Mouse (Mus musculus): ENCODE measurements at regions not wholly inside any gene's neighbourhood (a gene's known extent, or its start where the extent isn't known, plus 50 kb on each side); places are given as distances from the start of the nearest gene placed in this dataset.

GRCm38 (mm10) chr3:144078198-144078935 is 126.7 kb downstream of the Lmo4 start:
- CTCF ChIA-PET: no interaction called here

GRCm38 (mm10) chr3:144069979-144070540 is 135.0 kb downstream of the Lmo4 start:
- CTCF ChIA-PET: no interaction called here

DNA sequence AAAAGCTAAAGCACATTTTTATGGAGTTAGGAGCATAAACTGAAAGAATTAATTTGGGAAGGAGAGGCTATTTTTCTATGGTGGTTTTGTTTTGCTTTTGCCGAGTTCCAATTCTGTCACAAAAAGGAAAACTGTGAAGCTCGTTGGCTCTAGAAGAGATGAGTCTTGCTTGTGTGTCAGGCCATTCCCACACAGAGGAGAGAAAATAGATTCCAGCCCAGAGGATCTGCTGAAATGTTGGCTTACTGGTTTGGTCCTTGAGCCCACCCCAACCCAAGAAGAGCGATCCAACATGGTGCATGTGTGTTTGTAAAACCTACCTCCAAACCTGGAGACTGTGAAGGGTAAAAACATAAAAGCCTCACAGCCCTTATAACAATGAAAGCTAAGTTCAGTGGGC is 138.0 kb downstream of the Lmo4 start:
- CTCF ChIA-PET: no interaction called here

DNA sequence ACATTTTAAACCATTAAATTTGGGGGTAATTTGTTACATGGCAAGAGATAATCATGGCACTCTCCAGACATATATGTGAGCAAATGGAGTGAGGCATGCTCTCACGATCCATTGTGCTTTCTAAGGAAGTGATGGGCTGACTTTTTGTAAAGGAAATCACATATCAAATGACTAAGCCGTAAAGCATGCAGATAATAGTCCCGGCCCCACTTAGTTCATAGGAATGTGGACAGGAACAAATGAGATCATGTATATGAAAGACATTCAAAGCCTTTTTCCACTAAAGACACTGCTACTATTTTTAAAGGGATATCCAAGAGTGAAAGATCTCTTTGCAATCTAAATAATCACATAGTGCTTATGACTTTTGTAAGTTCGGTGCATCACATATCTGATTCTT is 146.9 kb downstream of the Lmo4 start:
- CTCF ChIA-PET: no interaction called here

DNA sequence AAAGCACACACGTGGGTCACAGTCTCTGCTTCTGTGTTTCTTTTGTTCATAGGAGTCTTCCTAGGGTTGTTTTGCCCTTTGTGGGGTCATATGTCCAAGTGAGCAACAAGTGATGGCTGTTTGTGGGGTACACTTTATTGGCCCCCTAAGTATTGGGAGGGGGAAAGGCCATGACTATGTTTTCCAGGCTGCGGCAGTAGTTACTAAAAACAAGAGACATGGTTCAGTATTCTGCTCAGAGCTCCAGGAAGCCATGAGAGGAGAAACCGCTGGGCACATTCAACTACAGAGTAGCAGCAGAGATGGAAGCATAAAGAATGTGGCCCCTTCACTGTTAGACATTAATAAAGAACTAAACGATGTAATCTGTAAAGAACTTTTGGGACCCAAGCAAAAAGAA is 154.7 kb downstream of the Lmo4 start:
- CTCF ChIA-PET: interaction anchor here (0.8 kb wide), 1 partner anchor 142 kb away, joined by 13 read pairs; no protein-coding TSS in a partner anchor

- CTCF ChIA-PET: no interaction called here
Measured at GRCm38 (mm10) chr3:144049270-144049669, 155.8 kb downstream of the Lmo4 start.

DNA sequence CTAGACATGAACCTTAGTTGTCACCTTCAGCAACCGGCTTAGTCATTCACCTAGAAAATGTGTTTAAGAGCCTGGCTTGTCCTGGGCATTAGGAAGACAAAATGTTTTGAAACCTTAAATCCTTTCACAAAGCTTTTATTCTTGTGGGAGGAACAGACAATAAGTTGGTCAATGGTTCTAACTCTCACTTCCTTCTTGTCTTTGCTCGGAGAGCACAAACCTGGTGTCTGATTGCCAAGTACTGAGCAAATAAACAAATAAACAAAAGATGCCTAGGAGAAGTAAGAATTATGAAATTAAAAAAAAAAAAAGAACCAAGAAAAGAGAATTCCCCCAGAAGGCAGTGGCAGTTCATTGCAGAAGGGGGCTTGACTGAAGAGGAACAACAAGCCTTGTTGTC is 160.7 kb downstream of the Lmo4 start:
- CTCF ChIA-PET: no interaction called here

GRCm38 (mm10) chr3:144041788-144042187 is 163.2 kb downstream of the Lmo4 start:
- CTCF ChIA-PET: no interaction called here

- CTCF ChIA-PET: no interaction called here
Measured at GRCm38 (mm10) chr3:144039498-144039897, 165.5 kb downstream of the Lmo4 start.

DNA sequence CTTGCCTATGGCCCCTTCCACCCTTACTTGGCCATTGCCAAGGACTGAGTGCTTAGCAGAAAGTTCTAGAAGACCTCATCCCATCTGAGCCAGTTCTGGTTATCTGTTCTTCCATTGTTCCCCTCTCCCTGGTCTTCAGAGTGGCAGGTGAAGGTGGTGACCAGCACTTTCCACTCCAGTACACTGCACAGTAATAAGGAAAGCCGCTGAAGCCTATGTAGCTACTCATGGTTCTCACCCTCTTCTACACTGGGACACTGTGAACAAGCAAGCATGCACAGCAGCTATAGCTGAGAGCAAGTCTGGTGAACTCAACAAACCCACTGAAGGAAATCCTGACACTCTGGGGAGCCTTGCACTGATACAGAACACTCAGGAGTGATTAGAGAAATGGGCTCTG is 175.4 kb downstream of the Lmo4 start:
- CTCF ChIA-PET: no interaction called here

DNA sequence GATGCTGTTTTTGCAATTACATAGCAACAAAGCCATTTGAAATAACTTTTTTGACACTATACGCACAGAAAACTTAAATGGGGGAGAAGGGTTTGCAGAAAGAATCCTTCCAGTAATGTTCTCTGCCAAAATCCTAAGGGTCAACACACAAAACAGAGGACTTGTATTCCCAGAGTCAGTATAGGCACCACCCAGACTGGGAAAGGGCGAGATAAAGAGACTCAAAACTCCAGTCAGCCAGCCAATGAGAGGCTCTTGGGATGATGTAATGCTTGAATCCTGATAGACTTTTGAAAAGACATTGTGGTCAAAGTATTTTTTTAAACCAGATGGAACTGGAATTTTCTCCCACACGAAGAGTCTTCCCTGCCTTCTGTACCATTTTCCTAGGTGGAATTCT is 175.9 kb downstream of the Lmo4 start:
- CTCF ChIA-PET: no interaction called here

- CTCF ChIA-PET: no interaction called here
Measured at GRCm38 (mm10) chr3:144027134-144027980, 177.7 kb downstream of the Lmo4 start.

- CTCF ChIA-PET: no interaction called here
Measured at GRCm38 (mm10) chr3:144025451-144026125, 179.4 kb downstream of the Lmo4 start.

DNA sequence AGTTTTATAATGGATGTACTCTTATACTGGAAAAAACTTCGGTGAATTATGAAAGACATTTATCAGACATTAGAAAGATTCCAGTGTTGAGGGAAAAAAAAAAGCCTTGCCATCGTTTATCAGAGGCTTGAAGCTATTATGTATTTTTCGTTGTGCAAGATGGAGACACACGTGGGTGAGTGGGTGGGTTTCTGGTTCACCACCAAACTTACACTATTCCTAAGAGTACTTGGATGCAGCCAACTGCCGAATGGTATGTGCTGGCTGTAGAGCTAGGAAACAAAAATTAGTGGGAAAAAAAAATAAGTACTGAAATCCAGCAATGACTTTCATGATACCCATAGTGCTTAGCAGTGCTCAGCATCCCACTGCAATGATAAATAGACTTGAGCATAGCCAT is 180.8 kb downstream of the Lmo4 start:
- CTCF ChIA-PET: no interaction called here

GRCm38 (mm10) chr3:144023058-144023457 is 182.0 kb downstream of the Lmo4 start:
- CTCF ChIA-PET: no interaction called here

DNA sequence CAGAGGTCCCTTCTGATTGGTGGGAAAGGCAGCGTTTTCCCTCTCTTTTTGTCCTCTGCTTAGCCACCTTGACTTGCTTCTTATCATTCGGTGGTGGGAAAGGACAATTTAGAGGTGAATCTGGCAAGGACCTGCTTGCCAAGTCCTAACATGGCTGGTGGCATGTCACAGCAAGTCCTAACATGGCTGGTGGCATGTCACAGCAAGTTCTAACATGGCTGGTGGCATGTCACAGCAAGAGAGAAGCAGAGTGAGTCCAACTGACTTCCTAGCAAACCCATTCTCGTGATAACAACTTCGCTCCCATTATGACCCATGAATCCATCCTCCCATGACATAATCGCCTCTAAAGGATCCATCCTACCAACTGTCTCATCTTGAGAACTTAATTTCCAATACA is 183.1 kb downstream of the Lmo4 start:
- CTCF ChIA-PET: no interaction called here

GRCm38 (mm10) chr3:144020189-144020940 is 184.7 kb downstream of the Lmo4 start:
- CTCF ChIA-PET: interaction anchor here (0.5 to 0.7 kb wide), 2 partner anchors 11 to 120 kb away, joined by 3 to 6 read pairs; no protein-coding TSS in a partner anchor

DNA sequence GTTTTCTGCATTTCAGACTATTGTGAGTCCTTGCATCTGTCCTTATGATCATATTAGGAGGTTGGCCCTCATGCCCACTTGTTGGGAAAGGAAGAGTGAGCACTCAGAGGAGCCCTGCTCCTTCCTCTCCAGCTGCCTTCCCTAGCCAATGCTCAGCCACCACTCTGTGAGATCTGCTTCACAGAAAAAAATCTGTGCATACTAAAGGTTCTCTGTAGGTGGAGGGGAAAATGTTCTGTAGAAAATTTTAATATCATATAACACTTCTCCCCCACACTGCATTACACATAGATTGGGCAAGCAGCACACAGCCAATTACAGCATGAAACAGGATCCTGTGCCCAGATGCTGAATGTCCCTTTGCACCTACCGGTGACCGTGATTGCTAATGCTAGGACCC is 185.7 kb downstream of the Lmo4 start:
- CTCF ChIA-PET: no interaction called here

- CTCF ChIA-PET: no interaction called here
Measured at GRCm38 (mm10) chr3:144018559-144018958, 186.5 kb downstream of the Lmo4 start.

DNA sequence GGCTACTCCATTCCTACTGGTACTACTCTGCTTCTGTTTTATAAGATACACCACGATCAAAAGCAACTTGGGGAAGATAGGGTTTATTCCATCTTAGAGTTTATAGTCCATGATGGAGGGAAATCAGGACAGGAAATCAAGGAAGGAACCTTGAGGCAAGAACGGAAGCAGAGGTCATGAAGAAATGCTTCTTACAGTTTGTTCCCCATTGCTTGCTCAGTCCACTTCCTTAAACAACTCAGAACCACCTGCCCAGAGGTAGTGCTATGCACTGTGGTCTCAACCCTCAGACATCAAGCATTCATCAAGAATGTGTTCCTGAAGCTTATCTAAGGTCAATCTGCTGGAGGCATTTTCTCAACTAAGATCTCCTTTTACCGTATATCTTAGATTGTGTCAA is 189.8 kb downstream of the Lmo4 start:
- CTCF ChIA-PET: no interaction called here

- CTCF ChIA-PET: no interaction called here
Measured at GRCm38 (mm10) chr3:144013481-144014125, 191.4 kb downstream of the Lmo4 start.

All from spleen, embryonic (tissue).